Mouse (Mus musculus): Measurements from ENCODE around the gene Odr4. TPM values are rescaled to one million over a fixed set of nuclear protein-coding genes. Genes with fewer than 3 reads are reported as not detected.

Odr4 gene
- polyA plus RNA-seq (2015; fragmentation: Nextera tagmentation; extraction: Ambion mirVana): 37.3 and 40.3 TPM in 2 replicates

GRCm38 (mm10) chr1:150392638-150393487 lies at the start of gene Odr4, which contains the start of gene Tpr:
Gene Odr4 (minus strand): TSS chr1:150393080.
Gene Tpr (plus strand): TSS chr1:150392838.
- DNase-seq (ENCODE audit: low spot score) (peak; percentile 98), ATAC-seq (ENCODE audit: low FRiP score, low TSS enrichment) (peak; percentile 99)
- Histone ChIP-seq H3K9ac (ENCODE audit: low read length) (peak within 1 kb of the TSS; percentile 83), H3K27ac (replicated peaks) (peak within 1 kb of the TSS; percentile 95), H3K4me1 (replicated peaks; ENCODE audit: control insufficient read depth, insufficient read depth) (no peaks in the 10 kb centered on the region), H3K9me3 (ENCODE audit: control insufficient read depth, low read length) (no peaks in the 10 kb centered on the region), H3K4me2 (replicated peaks; ENCODE audit: low read depth) (peak within 1 kb of the TSS; percentile 69), H3K4me3 (ENCODE audit: low read depth, low read length) (peak within 1 kb of the TSS; percentile 80), H3K27me3 (ENCODE audit: control insufficient read depth, insufficient read depth, low read length) (no peaks in the 10 kb centered on the region), H3K36me3 (ENCODE audit: control insufficient read depth, insufficient read depth, low read length) (peaks cover 9% of the 10 kb centered on the region)
- under 1% methylated on average over 75 of the region's 76 CpGs for WGBS
- peak; percentile 88 for TF ChIP-seq CTCF (IDR thresholded peaks at IDR 0.05; ENCODE audit: low read depth)
- TF ChIP-seq EP300 (optimal IDR thresholded peaks at IDR 0.05): no peak

GRCm38 (mm10) chr1:150441731-150442130 lies 48.9 kb upstream of the Odr4 start:
- no peak overlapping the region for H3K9ac ChIP-seq (ENCODE audit: low read length)
- no peak for ATAC-seq (ENCODE audit: low FRiP score, low TSS enrichment)
- H3K36me3 ChIP-seq (ENCODE audit: control insufficient read depth, insufficient read depth, low read length): peaks cover 25% of the 10 kb centered on the region
- no peaks in the 10 kb centered on the region for H3K4me1 ChIP-seq (replicated peaks; ENCODE audit: control insufficient read depth, insufficient read depth)
- WGBS: 72% methylated on average over 4 of the region's 4 CpGs
- no peaks in the 10 kb centered on the region for H3K9me3 ChIP-seq (ENCODE audit: control insufficient read depth, low read length)
- no peak overlapping the region for H3K27ac ChIP-seq (replicated peaks)
- no peak for DNase-seq (ENCODE audit: low spot score)
- no peak overlapping the region for H3K4me2 ChIP-seq (replicated peaks; ENCODE audit: low read depth)
- H3K4me3 ChIP-seq (ENCODE audit: low read depth, low read length): no peak overlapping the region
- no peaks in the 10 kb centered on the region for H3K27me3 ChIP-seq (ENCODE audit: control insufficient read depth, insufficient read depth, low read length)
- TF ChIP-seq CTCF (IDR thresholded peaks at IDR 0.05; ENCODE audit: low read depth) (peak; percentile 29), EP300 (optimal IDR thresholded peaks at IDR 0.05) (no peak)

GRCm38 (mm10) chr1:150438641-150439040 lies 45.8 kb upstream of the Odr4 start:
- H3K4me2 ChIP-seq (replicated peaks; ENCODE audit: low read depth): no peak overlapping the region
- H3K36me3 ChIP-seq (ENCODE audit: control insufficient read depth, insufficient read depth, low read length): peaks cover 25% of the 10 kb centered on the region
- no peak overlapping the region for H3K9ac ChIP-seq (ENCODE audit: low read length)
- H3K9me3 ChIP-seq (ENCODE audit: control insufficient read depth, low read length): no peaks in the 10 kb centered on the region
- 79% methylated on average over 3 of the region's 3 CpGs for WGBS
- no peak overlapping the region for H3K27ac ChIP-seq (replicated peaks)
- DNase-seq (ENCODE audit: low spot score): no peak
- ATAC-seq (ENCODE audit: low FRiP score, low TSS enrichment): no peak
- no peak for TF ChIP-seq EP300 (optimal IDR thresholded peaks at IDR 0.05)
- no peaks in the 10 kb centered on the region for H3K4me1 ChIP-seq (replicated peaks; ENCODE audit: control insufficient read depth, insufficient read depth)
- H3K4me3 ChIP-seq (ENCODE audit: low read depth, low read length): no peak overlapping the region
- no peaks in the 10 kb centered on the region for H3K27me3 ChIP-seq (ENCODE audit: control insufficient read depth, insufficient read depth, low read length)

GRCm38 (mm10) chr1:150426216-150426615 lies 33.3 kb upstream of the Odr4 start:
- H3K27ac ChIP-seq (replicated peaks): no peak overlapping the region
- H3K9me3 ChIP-seq (ENCODE audit: control insufficient read depth, low read length): no peaks in the 10 kb centered on the region
- no peak overlapping the region for H3K4me3 ChIP-seq (ENCODE audit: low read depth, low read length)
- no peak overlapping the region for H3K9ac ChIP-seq (ENCODE audit: low read length)
- H3K4me1 ChIP-seq (replicated peaks; ENCODE audit: control insufficient read depth, insufficient read depth): no peaks in the 10 kb centered on the region
- no peak overlapping the region for H3K4me2 ChIP-seq (replicated peaks; ENCODE audit: low read depth)
- 68% methylated on average over 3 of the region's 3 CpGs for WGBS
- DNase-seq (ENCODE audit: low spot score) (no peak), ATAC-seq (ENCODE audit: low FRiP score, low TSS enrichment) (no peak)
- no peak for TF ChIP-seq CTCF (IDR thresholded peaks at IDR 0.05; ENCODE audit: low read depth)
- no peak for TF ChIP-seq EP300 (optimal IDR thresholded peaks at IDR 0.05)
- H3K27me3 ChIP-seq (ENCODE audit: control insufficient read depth, insufficient read depth, low read length): no peaks in the 10 kb centered on the region
- H3K36me3 ChIP-seq (ENCODE audit: control insufficient read depth, insufficient read depth, low read length): peaks cover 46% of the 10 kb centered on the region

GRCm38 (mm10) chr1:150425665-150426064 lies 32.8 kb upstream of the Odr4 start:
- peaks cover 43% of the 10 kb centered on the region for H3K36me3 ChIP-seq (ENCODE audit: control insufficient read depth, insufficient read depth, low read length)
- H3K4me2 ChIP-seq (replicated peaks; ENCODE audit: low read depth): no peak overlapping the region

DNA sequence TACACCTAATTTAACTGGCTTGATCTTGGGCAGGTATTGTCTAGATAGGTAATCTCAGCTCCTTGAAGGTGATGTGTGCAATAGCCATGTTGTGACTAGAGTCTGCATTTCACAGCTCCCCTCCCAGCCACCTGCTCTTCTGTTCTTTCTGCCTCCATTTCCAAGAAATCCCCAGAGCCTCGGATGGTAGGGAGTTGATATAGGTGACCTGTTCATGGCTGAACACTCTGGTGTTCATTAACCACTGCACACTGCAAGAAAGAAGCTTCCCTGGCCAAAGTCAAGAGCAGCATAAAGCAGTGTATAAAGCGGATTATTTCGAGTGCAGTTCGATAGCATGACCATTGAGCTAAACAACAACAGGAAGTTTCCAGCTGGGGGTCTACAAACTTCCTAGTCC lies 25.5 kb upstream of the Odr4 start:
- no peaks in the 10 kb centered on the region for H3K9me3 ChIP-seq (ENCODE audit: control insufficient read depth, low read length)
- DNase-seq (ENCODE audit: low spot score) (no peak), ATAC-seq (ENCODE audit: low FRiP score, low TSS enrichment) (no peak)
- 90% methylated on average over 4 of the region's 4 CpGs for WGBS
- no peak overlapping the region for H3K4me2 ChIP-seq (replicated peaks; ENCODE audit: low read depth)
- no peaks in the 10 kb centered on the region for H3K27me3 ChIP-seq (ENCODE audit: control insufficient read depth, insufficient read depth, low read length)
- TF ChIP-seq CTCF (IDR thresholded peaks at IDR 0.05; ENCODE audit: low read depth) (no peak), EP300 (optimal IDR thresholded peaks at IDR 0.05) (no peak)
- H3K4me1 ChIP-seq (replicated peaks; ENCODE audit: control insufficient read depth, insufficient read depth): no peaks in the 10 kb centered on the region
- no peak overlapping the region for H3K27ac ChIP-seq (replicated peaks)
- no peak overlapping the region for H3K4me3 ChIP-seq (ENCODE audit: low read depth, low read length)
- H3K9ac ChIP-seq (ENCODE audit: low read length): no peak overlapping the region
- H3K36me3 ChIP-seq (ENCODE audit: control insufficient read depth, insufficient read depth, low read length): peaks cover 37% of the 10 kb centered on the region

More at GRCm38 (mm10) chr1:150425665-150426064, 32.8 kb upstream of the Odr4 start:
- H3K27me3 ChIP-seq (ENCODE audit: control insufficient read depth, insufficient read depth, low read length): no peaks in the 10 kb centered on the region
- H3K4me3 ChIP-seq (ENCODE audit: low read depth, low read length): no peak overlapping the region
- ATAC-seq (ENCODE audit: low FRiP score, low TSS enrichment): peak; percentile 65; the same call in 1 of the 2 replicates
- 68% methylated on average over 9 of the region's 9 CpGs for WGBS
- H3K4me1 ChIP-seq (replicated peaks; ENCODE audit: control insufficient read depth, insufficient read depth): no peaks in the 10 kb centered on the region
- no peak for TF ChIP-seq EP300 (optimal IDR thresholded peaks at IDR 0.05)
- no peak for TF ChIP-seq CTCF (IDR thresholded peaks at IDR 0.05; ENCODE audit: low read depth)
- peak; percentile 34 for DNase-seq (ENCODE audit: low spot score)
- H3K9ac ChIP-seq (ENCODE audit: low read length): no peak overlapping the region
- H3K27ac ChIP-seq (replicated peaks): no peak overlapping the region
- H3K9me3 ChIP-seq (ENCODE audit: control insufficient read depth, low read length): no peaks in the 10 kb centered on the region

Measured in stomach, postnatal 0 days (tissue).